Mouse (Mus musculus): Measurements from ENCODE around the gene Nufip2.
A peak's percentile ranks its signal among the peaks of the same experiment; 100 is the strongest.
"Not testable (repeated sequence)": the region's sequence is repeated elsewhere in the genome, so short reads cannot be mapped to it uniquely, and the experiment has no call there.

The Nufip2 gene

DNA sequence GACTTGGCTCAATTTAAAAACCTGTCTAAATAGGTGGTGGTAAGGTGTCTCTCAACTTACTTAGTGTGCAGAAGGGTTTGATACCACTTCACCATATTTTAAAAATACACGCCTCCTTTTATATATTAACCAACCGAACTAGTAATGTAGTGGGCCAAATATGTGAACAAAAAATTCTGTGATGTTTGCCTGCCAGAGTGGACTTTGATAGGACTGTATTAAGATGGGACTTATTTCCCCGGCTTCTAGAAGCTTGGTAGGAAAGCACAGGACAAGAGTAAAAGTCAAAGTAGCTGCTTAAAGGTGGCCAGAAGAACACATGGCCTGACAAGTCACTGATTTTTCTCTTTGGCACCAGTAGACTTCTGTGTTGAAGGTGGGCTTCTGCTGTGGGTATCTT lies 27.8 kb downstream of the Nufip2 start:
- no peak for DNase-seq

DNA sequence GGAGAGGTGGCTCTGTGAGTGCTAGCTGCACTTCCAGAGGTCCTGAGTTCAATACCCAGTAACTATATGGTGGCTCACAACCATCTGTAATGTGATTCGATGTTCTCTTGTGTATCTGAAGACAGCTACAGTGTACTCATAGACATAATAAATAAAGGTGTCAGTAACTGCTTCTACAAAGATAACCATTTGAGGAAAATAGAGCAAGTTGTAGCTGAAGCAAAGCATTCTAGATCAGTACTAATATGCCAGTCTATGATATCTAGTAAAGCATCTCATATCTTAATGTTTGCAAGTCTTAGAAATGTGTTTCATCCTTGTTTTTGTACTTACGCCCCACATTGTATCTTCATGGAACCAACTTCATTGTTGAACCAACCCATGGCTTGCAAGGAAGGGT lies 33.1 kb downstream of the Nufip2 start:
- DNase-seq: no peak

DNA sequence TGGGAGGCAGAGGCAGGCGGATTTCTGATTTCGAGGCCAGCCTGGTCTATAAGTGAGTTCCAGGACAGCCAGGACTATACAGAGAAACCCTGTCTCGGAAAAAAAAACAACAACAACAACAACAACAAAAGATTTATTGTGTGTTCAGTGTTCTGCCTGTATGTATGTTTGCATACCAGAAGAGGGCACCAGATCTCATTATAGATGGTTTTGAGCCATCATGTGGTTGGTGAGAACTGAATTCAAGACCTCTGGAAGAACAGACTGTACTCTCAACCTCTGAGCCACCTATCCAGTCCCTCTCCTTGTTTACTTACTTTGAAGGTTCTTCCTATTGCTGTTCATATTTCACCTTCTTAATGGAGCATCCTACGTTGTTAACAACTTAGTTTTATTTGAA lies 35.4 kb downstream of the Nufip2 start:
- no peak for DNase-seq

GRCm38 (mm10) chr11:77724766-77725165 lies 38.8 kb downstream of the Nufip2 start:
- no peak for DNase-seq

- DNase-seq: no peak
These were observed 39.2 kb downstream of the Nufip2 start, which contains the start of gene Cryba1 for GRCm38 (mm10) chr11:77725183-77725582. Gene Cryba1 (minus strand): TSS chr11:77725283.

DNA sequence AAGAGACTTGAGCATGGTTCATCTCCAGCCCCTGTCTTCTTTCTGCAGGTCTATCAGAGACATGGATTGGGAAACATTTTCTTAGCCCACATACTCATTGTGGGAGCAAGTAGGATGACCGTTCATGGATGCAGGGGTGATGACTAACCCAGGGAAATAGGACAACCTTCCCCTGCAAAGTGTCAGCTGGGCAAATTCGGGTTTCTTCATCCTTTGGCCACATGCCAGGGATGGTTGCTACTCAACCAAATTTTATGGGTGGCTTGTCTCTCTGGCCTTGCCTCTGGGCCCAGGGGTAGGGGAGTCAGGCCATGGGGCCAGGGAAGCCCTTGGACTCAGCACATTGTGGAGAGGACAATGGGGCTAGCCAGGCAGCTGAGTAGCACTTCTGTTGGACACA lies 42.6 kb downstream of the Nufip2 start:
- DNase-seq: no peak

DNA sequence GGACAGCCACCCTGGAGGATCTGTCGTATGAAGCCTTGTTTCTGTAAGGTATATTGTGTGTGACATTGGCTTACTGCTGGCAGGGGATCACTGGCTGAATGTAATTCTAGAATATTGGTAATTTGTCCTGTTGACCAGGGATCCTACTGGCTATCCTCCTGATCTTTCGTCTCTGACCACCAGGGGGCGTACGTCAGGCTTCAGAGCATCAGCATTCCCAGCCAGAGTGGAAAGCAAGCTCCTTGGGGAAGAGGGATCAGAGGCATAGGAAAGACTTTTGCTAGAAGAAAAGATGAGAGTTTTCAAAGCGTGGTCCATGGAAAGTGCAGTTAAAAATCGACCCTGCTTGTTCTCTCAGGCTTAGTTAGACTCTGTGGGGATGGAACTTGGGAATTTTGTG lies 51.3 kb downstream of the Nufip2 start:
- DNase-seq: peak; percentile 80 to 81

GRCm38 (mm10) chr11:77738555-77738954 lies 52.6 kb downstream of the Nufip2 start:
- DNase-seq: no peak

GRCm38 (mm10) chr11:77743966-77744365 lies 58.0 kb downstream of the Nufip2 start:
- DNase-seq: peak; percentile 47 to 54

DNA sequence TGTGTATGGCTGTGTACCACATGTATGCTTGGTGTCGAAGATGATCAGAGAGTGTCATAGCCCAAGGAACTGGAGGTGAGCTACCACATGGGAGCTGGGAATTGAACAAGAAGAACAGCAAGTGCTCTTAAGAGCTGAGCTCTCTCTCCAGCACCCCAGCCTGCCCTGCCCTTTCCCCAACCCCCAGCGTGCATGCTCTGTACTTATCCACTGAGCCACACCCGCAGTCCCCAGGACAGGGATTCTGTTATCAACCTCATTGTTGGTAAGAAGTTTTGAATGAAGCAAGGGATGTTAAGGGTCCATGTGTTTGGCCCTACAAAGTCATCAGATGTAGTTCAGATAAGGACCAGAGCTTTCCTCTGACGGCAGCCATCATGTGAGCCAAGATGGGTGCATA lies 60.7 kb downstream of the Nufip2 start:
- no peak for DNase-seq

GRCm38 (mm10) chr11:77747103-77747502 lies 61.1 kb downstream of the Nufip2 start:
- not testable (repeated sequence) for DNase-seq

DNA sequence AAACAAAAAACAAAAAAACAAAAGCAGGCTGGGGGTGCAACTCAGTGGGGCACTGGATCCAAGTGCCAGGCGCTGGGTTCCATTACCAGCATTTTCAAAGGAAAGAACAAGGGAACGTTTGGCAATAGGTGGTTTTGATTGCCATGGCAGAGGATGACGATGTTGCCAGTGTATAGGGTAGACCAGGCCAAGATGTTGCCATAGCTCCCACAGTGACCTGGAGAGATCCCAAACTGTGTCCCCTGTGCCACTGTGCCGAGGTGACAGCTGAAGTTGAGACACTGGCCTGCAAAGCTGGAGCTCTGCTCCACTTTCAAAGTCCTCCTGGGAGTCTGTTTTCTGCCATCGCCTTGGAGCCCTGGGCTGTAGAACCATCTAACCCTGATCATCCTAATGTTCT lies 63.0 kb downstream of the Nufip2 start:
- DNase-seq: no peak

GRCm38 (mm10) chr11:77752525-77752924 lies 66.6 kb downstream of the Nufip2 start:
- DNase-seq: no peak

- no peak for DNase-seq
These were observed 67.5 kb downstream of the Nufip2 start for GRCm38 (mm10) chr11:77753469-77753868.

GRCm38 (mm10) chr11:77760031-77760430 lies 74.1 kb downstream of the Nufip2 start:
- DNase-seq: no peak

DNA sequence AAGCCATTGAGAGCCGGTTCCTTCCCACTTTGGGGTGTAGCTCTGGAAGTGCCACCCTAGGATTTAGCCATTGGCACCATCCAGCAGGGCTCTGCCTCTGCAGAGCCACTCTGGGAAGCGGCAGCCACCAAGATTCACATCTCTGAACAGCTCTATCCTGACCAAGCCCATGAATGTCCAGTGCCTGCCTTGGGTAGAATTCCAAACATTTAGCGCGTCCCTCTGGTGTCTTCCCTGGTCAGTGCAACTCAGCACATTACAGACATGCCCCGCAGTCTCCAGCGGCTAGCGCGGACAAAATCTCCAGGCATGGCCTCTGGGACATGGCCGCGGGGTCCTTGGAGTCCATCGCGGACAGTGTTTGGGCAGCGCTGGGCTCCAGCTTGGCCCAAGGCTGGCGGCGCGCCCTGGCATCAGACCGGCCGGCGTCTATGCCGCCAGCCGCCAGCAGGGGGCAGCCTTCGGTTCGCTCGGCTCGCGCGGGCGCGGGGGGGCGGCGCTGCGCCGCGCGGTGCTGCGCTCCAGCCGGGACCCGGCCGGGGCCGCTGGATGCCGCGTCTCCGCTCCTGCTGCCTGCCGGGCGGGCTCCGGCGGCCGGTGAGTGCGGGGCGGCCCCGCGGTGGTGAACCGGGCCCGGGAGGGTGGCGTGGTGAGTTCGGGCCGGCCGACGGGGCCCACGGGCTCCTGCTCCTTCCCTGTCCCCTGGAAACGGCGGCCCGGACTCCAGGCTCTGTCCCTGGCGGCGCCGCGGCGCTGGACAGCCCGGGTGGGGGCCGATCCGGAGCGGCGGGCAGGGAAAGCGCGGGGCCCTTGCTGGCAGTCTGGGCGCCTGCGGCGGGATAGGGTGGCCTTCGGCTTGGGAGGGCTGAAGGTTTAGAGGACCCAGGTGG lies 77.1 kb downstream of the Nufip2 start, which contains the start of gene Myo18a:
TSS of gene Myo18a (plus strand) at position 464 of the 890 bp plus-strand sequence.
- peak; percentile 86 to 90 for DNase-seq

GRCm38 (mm10) chr11:77763673-77764340 lies 77.9 kb downstream of the Nufip2 start:
- DNase-seq: peak in 1 of 2 experiments; percentile 14

DNA sequence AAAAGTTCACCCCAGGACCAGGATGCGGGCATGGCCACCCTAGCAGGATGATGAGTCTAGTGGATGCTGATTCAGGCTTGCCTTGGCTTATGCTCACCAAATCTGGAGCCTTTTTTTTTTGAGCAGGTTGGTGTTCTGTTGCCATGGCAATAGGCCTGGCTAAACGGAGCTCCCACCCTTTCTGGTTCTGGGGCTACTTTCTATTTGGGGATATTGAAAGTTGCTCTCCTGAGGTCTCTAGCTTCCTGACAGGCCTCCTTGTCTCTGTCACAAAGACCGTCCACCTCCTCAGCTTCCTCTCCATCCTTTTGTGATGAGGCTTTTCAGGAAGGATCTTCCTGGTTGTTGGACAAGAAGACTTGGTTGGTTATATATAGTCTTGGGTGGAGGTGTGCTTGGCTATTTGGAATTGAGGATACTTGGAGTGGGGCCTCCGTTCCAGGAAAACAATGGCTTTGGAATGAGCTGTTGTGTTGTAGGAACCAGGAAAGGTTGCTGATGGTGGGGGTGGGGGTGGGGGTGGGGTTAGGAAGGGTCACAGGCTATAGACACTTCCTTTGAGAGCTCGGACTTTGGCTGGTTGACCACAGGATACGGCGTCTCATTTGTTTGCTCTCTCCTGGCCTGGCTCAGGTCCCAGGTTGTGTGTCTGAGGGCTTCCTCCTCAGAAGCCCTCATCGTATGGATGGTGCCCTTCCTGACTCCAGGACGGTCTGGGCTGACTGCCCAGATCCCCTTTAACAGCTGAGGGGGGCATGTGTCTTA lies 78.9 kb downstream of the Nufip2 start:
- DNase-seq: no peak

DNA sequence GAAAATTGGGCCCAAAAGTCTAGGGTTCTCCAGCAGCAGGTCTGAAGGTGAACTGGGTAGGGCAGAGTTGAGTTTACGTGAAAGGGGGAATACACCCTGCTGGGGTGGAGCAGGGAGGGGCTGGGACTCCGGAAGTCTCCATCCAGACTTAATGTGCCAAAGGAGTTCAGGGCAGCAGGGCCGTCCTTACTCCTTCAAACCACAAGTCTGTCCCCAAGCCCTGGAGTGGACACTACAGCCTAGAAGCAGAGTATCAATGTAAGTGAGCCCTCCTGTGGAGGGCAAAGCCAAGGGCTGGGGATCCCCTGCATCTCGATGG lies 79.5 kb downstream of the Nufip2 start:
- DNase-seq: no peak

GRCm38 (mm10) chr11:77766351-77767001 lies 80.5 kb downstream of the Nufip2 start:
- DNase-seq: peak; percentile 21 to 31

GRCm38 (mm10) chr11:77769496-77769895 lies 83.5 kb downstream of the Nufip2 start:
- no peak for DNase-seq

- no peak for DNase-seq
These were observed 84.4 kb downstream of the Nufip2 start for GRCm38 (mm10) chr11:77770346-77770745.

Measured in B cell, adult 2 months (primary cell).